Mouse (Mus musculus) hindbrain, embryonic 13.5 days (tissue): ENCODE measurements around the gene Lrrc4b. TPM values are rescaled to one million over a fixed set of nuclear protein-coding genes. Genes with fewer than 3 reads are reported as not detected.

Source experiments
- ATAC-seq: fragments of 200-750 bp; cut with Nextera tagmentation; 2 replicates; pipeline ENCODE4 v1.8.0; 2017; ENCODE audit warnings: moderate TSS enrichment; ENCODE audit not compliant: low FRiP score
- H3K27ac ChIP-seq: fragments of 300-500 bp; sonication (generic); 2 replicates; pipeline ENCODE4 v1.5.1; 2015; ENCODE audit warnings: inconsistent platforms, mild to moderate bottlenecking, moderate library complexity
- H3K27me3 ChIP-seq: fragments of 300-500 bp; sonication (generic); 2 replicates; pipeline ENCODE4 v1.6.1; 2015; ENCODE audit warnings: mild to moderate bottlenecking, inconsistent platforms
- H3K36me3 ChIP-seq: fragments of 300-500 bp; sonication (generic); 2 replicates; pipeline ENCODE4 v1.6.1; 2015; ENCODE audit warnings: mild to moderate bottlenecking, inconsistent platforms
- H3K4me1 ChIP-seq: fragments of 300-500 bp; sonication (generic); replicated peaks from 2 replicates; pipeline ENCODE4 v1.6.1; 2015; ENCODE audit warnings: inconsistent platforms
- H3K4me2 ChIP-seq: fragments of 300-500 bp; sonication (generic); 2 replicates; pipeline ENCODE4 v1.6.1; 2015; ENCODE audit warnings: inconsistent platforms, mild to moderate bottlenecking, moderate library complexity
- H3K4me3 ChIP-seq: fragments of 300-500 bp; sonication (generic); 2 replicates; pipeline ENCODE4 v1.5.1; 2015; ENCODE audit warnings: mild to moderate bottlenecking, inconsistent platforms
- H3K9ac ChIP-seq: fragments of 300-500 bp; sonication (generic); 2 replicates; pipeline ENCODE4 v1.6.1; 2015; ENCODE audit warnings: mild to moderate bottlenecking, inconsistent platforms
- H3K9me3 ChIP-seq: fragments of 300-500 bp; sonication (generic); 2 replicates; pipeline ENCODE4 v1.6.1; 2016; ENCODE audit warnings: inconsistent platforms
- WGBS: fragments of 180-500 bp; shearing (Covaris S2); methylation state at CpG from one replicate; pipeline ENCODE4 v1.1.7; 2015; 5-methylcytosine and 5-hydroxymethylcytosine counted together
- polyA plus RNA-seq: library from polyadenylated mRNA; unstranded; fragments of >200 nt; fragmentation: Nextera tagmentation; extraction: Ambion mirVana; gene quantifications from 2 replicates; pipeline ENCODE4 v1.2.1, GENCODE M21; 2015

Gene Lrrc4b
- polyA plus RNA-seq, 1 experiment from 2014 or later, result 15.6 TPM

DNA sequence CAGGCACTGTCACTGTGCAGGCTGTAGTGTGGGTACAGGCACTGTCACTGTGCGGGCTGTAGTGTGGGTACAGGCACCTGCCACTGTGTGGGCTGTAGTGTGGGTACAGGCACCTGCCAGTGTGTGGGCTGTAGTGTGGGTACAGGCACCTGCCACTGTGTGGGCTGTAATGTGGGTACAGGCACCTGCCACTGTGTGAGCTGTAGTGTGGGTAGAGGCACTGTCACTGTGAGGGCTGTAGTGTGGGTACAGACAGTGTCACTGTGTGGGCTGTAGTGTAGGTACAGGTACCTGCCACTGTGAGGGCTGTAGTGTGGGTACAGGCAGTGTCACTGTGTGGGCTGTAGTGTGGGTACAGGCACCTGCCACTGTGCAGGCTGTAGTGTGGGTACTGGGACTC is 55.3 kb downstream of the Lrrc4b start:
- ATAC-seq, result no peak
- Histone ChIP-seq H3K27me3 (peaks cover 37% of the 10 kb centered on the region), H3K4me3 (no peak overlapping the region), H3K27ac (no peak overlapping the region), H3K9me3 (no peaks in the 10 kb centered on the region), H3K9ac (no peak overlapping the region), H3K4me2 (no peak overlapping the region), H3K36me3 (peaks cover 15% of the 10 kb centered on the region), H3K4me1 (peaks cover 13% of the 10 kb centered on the region)
- 96% methylated on average over 1 of the region's 1 CpGs for WGBS

DNA sequence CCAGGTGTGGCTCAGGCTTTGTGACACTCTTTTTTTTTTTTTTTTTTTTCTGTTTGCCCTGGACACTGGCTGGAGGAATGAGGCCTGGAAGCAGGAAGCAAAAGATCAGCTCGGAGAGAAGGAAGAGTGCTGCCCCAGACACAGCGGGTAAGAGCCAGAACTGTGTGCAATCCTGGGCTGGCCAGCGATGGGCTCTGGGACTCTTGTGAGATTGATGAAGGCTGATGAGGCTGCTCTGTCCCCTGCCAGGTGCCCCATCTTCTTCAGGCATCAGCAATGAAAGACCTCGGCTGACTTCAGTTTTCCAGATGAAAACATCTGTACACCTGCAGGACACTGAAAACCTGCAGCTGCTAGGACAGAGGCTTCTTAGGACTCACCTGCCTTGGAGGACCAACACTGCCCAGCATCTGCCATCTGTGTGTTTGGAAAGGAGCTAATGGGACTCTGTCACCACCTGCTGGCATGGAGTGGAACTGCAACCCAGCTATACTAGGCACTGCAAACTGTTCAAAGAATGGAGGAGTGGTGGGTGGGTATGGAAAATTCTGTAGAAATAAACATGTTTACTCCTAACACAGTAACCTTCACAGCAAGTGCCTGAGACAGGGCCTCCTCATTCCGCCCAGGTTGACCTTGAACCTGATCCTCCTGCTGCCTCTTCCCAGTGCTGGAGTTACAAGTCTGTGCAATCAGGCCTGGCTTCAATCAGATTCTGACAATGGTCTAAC is 56.2 kb downstream of the Lrrc4b start:
- Histone ChIP-seq H3K36me3 (peaks cover 22% of the 10 kb centered on the region), H3K27ac (0 out of 2 replicates have a peak overlapping the region, but pooled peaks have one; percentile 12), H3K4me3 (no peak overlapping the region), H3K9me3 (no peaks in the 10 kb centered on the region), H3K4me2 (no peak overlapping the region), H3K4me1 (peaks cover 13% of the 10 kb centered on the region), H3K27me3 (peaks cover 28% of the 10 kb centered on the region), H3K9ac (no peak overlapping the region)
- ATAC-seq, result peak; percentile 77
- 36% methylated on average over 5 of the region's 5 CpGs for WGBS

DNA sequence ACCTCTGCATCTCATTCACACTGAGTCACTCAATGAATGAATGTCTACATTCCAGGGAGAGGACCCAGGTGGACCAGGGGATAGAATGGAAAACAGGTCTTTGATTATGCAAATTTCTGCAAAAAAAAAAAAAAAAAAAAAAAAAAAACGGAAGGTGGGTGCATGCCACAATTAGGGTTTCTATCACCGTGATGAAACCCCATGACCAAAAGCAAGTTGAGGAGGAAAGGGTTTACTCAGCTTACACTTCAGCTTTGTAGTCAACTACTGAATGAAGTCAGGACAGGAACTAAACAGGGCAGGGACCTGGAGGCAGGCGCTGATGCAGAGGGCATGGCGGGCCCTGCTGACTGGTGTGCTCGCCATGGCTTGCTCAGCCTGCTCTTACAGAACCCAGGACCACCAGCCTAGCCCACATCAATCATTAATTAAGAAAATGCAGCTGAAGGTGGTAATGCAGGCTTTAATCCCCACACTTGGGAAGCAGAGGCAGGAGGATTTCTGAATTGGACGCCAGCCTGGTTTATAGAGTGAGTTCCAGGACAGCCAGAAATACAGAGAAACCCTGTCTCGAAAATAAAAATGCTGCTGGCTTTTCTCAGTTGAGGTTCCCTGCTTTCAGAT is 56.9 kb downstream of the Lrrc4b start:
- no peak overlapping the region for H3K27ac ChIP-seq
- no peaks in the 10 kb centered on the region for H3K9me3 ChIP-seq
- peaks cover 29% of the 10 kb centered on the region for H3K36me3 ChIP-seq
- ATAC-seq, result no peak; the same call in 1 of the 2 replicates
- no peak overlapping the region for H3K4me2 ChIP-seq
- H3K4me3 ChIP-seq, result no peak overlapping the region
- 85% methylated on average over 7 of the region's 7 CpGs for WGBS
- H3K9ac ChIP-seq, result no peak overlapping the region
- H3K4me1 ChIP-seq, result peaks cover 15% of the 10 kb centered on the region
- H3K27me3 ChIP-seq, result peaks cover 22% of the 10 kb centered on the region

DNA sequence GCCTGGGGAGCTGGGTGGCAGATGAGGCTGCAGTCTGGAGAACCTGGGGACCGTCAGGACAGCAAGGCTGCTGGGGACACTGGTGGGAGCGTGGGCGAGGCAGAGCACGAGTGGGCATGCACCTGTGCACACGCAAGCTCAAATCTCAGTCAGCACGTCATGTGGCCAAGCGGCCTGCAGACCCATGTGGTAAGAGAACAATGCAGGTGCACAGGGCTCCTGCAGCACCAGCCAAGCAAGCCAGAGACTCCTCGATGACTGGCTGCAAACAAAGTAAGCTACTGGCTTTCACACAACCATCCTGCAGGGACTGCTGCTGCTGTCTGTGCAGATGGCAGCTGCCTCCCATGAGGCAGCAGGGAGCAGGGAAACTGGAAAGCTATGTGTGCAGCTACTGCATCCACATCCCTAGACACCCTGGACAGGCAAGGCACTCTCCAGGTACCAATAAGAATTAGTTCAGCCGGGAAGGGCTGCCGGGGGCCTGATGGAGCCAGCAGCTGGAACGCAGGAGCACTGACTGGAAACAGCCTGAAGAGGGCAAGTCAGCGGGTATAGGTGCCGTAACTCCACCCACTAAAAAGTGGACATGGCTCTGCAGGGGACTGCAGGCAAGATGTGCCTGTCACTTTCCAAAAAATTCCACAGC is 58.2 kb downstream of the Lrrc4b start:
- Histone ChIP-seq H3K4me3 (no peak overlapping the region), H3K27ac (peak overlapping the region; percentile 60), H3K4me2 (no peak overlapping the region), H3K36me3 (peaks cover 43% of the 10 kb centered on the region), H3K4me1 (peaks cover 23% of the 10 kb centered on the region), H3K9me3 (no peaks in the 10 kb centered on the region), H3K27me3 (peaks cover 11% of the 10 kb centered on the region), H3K9ac (peak overlapping the region; percentile 61)
- 64% methylated on average over 13 of the region's 13 CpGs for WGBS
- ATAC-seq, result no peak

DNA sequence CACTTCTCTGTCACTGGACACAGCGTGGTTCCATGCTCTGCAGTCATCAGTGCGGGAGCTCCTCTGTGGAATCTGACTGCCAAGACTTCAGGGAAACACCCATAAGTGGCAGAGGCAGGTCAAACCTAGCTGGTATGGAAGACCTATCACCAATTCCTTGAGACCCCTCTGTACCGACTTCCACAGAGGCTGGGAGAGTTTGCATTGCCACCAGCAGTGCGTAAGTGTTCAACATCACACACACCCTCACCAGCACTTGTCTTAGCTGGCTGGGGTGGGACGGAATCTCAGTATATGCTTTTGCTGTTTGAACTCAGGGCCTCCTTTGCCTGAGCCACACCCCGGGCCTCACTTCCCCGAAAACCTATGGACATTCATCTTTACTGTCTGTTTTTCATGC is 59.1 kb downstream of the Lrrc4b start:
- no peak overlapping the region for H3K4me3 ChIP-seq
- H3K27me3 ChIP-seq, result 0 out of 2 replicates have a peak, but pooled peaks cover 2% of the 10 kb centered on the region
- no peak overlapping the region for H3K4me2 ChIP-seq
- WGBS, result 89% methylated on average over 7 of the region's 7 CpGs
- H3K9ac ChIP-seq, result no peak overlapping the region
- H3K9me3 ChIP-seq, result no peaks in the 10 kb centered on the region
- H3K4me1 ChIP-seq, result peaks cover 23% of the 10 kb centered on the region
- peaks cover 51% of the 10 kb centered on the region for H3K36me3 ChIP-seq
- H3K27ac ChIP-seq, result no peak overlapping the region; the same call in 1 of the 2 replicates
- ATAC-seq, result no peak

DNA sequence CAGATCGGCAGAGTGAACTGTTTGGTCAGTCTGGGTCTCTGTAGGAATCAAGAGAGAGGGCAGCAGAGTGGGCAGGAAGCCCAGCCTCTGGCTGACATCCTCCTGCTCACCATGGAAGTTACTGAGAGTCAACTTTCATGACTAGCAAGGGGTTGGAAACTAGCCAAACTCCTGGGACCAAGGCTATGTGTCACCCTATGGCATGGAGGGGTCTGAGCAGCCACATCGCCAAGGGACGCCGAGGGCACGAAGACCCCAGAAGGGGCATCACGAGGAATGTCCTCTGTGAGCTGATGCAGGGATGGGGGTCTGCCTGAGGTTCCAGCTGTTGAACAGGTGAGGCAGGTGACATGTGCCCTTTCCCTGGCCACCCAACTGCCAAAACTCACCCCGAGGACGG is 59.7 kb downstream of the Lrrc4b start:
- no peak overlapping the region for H3K4me3 ChIP-seq
- H3K36me3 ChIP-seq, result peaks cover 57% of the 10 kb centered on the region
- H3K9ac ChIP-seq, result no peak overlapping the region; the same call in 1 of the 2 replicates
- WGBS, result 94% methylated on average over 8 of the region's 8 CpGs
- ATAC-seq, result no peak
- H3K9me3 ChIP-seq, result no peaks in the 10 kb centered on the region
- H3K27ac ChIP-seq, result no peak overlapping the region
- H3K4me2 ChIP-seq, result no peak overlapping the region
- H3K27me3 ChIP-seq, result no peaks in the 10 kb centered on the region
- H3K4me1 ChIP-seq, result peaks cover 27% of the 10 kb centered on the region

DNA sequence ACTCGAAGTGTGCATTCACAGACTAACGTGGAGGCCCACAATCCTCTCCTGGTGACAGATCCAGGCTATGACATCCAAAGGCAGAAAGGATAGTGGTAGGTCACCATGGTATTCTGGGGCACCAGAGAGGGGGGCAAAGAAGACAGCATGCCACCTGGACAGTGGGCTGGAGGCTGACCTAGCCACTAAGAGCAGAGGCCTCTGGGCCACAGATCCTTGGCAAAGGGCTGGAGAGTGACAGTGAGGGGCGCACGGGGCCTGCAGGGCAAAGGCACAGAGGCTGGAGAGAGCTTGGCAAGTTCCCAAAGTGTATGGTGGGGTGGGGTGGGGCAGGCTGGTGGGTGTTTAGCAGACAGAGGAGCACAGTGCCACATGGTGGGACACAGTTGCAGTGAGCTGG is 61.5 kb downstream of the Lrrc4b start:
- Histone ChIP-seq H3K4me1 (peaks cover 37% of the 10 kb centered on the region), H3K36me3 (peaks cover 65% of the 10 kb centered on the region), H3K27ac (no peak overlapping the region), H3K9ac (0 out of 2 replicates have a peak overlapping the region, but pooled peaks have one; percentile 13), H3K4me2 (no peak overlapping the region), H3K27me3 (no peaks in the 10 kb centered on the region), H3K9me3 (no peaks in the 10 kb centered on the region), H3K4me3 (no peak overlapping the region)
- 88% methylated on average over 4 of the region's 4 CpGs for WGBS
- no peak for ATAC-seq

DNA sequence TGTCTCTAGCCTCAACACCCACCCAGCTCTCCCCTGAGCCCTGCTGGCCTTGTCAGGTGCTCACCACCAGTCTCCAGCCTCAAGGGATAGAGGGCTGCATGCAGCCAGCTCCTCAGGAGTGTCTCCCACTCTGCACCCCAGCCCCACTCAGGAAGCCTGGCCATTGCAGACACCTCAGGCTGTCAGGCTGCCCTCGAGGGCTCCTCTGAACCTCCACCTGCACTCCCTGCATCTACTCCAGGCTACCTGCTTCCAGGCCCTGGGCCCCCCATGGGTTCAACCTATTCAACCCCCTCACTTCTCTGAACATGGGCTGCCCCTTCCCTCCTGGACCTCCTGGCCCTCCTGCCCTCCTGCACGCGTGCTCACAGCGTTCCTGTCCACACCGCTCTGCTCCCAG is 62.6 kb downstream of the Lrrc4b start:
- H3K4me2 ChIP-seq, result no peak overlapping the region
- H3K27ac ChIP-seq, result no peak overlapping the region
- H3K9me3 ChIP-seq, result no peaks in the 10 kb centered on the region
- H3K4me1 ChIP-seq, result peaks cover 43% of the 10 kb centered on the region
- no peaks in the 10 kb centered on the region for H3K27me3 ChIP-seq
- peak overlapping the region; percentile 13; the same call in 1 of the 2 replicates for H3K9ac ChIP-seq
- H3K36me3 ChIP-seq, result peaks cover 65% of the 10 kb centered on the region
- WGBS, result 94% methylated on average over 5 of the region's 5 CpGs
- no peak for ATAC-seq
- H3K4me3 ChIP-seq, result no peak overlapping the region

DNA sequence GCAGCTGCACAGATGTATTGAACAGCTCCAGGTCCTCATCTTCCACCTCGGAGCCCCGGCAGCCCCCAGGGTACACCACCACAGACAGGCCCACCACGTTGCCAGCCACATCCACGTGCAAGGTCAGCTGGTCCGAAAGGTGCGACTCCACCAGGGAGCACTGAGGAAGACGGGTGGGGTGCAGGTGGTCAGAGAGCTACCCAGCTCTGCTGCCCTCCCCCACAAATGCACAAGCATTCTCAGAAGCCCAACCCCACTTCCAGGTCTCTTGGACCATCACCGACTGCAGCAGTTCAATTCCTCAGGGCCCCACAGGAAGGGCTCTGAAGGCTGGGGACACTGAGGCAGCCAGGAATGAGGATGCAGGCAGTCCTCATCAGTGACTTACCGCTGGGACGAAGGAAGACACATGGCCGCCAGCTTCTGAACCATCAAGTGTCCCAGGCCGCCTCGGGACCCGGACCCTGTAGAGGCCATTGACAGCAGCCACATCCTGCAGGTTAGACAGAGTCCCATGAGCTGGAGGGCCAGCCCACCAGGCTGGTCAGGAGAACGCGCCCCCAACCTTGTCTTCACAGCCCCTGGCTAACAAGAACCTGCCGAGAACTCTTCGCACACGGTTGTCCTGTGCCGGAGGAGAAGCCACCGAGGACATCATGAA is 63.5 kb downstream of the Lrrc4b start:
- Histone ChIP-seq H3K4me1 (peaks cover 39% of the 10 kb centered on the region), H3K36me3 (peaks cover 65% of the 10 kb centered on the region), H3K4me2 (no peak overlapping the region), H3K27ac (no peak overlapping the region), H3K9me3 (no peaks in the 10 kb centered on the region), H3K9ac (no peak overlapping the region; the same call in 1 of the 2 replicates), H3K4me3 (no peak overlapping the region), H3K27me3 (no peaks in the 10 kb centered on the region)
- 94% methylated on average over 21 of the region's 21 CpGs for WGBS
- no peak for ATAC-seq

DNA sequence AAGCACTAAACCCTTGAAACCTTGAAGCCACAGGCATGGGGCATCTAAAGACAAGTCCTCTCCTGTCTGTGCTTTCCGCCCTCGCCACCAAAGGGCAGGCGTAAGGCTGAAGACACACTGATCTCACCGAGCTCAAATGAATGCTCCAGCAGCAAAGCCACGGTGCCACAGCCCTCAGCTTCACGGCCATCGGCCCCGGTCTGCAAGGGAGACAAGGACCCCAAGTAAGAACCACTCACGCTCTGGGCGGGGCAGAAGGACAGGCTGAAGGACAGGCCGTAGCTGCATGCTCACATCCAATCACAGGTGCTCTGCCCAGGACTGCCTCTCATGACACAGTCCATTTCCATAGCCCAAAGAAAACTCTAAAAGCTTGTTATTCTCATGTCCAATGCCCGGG is 65.9 kb downstream of the Lrrc4b start:
- 95% methylated on average over 12 of the region's 12 CpGs for WGBS
- H3K27me3 ChIP-seq, result 0 out of 2 replicates have a peak, but pooled peaks cover 3% of the 10 kb centered on the region
- H3K9me3 ChIP-seq, result no peaks in the 10 kb centered on the region
- no peak for ATAC-seq
- H3K4me1 ChIP-seq, result peaks cover 42% of the 10 kb centered on the region
- H3K36me3 ChIP-seq, result peaks cover 46% of the 10 kb centered on the region
- no peak overlapping the region for H3K27ac ChIP-seq
- peak overlapping the region; percentile 85 for H3K4me2 ChIP-seq
- H3K4me3 ChIP-seq, result 0 out of 2 replicates have a peak overlapping the region, but pooled peaks have one; percentile 5
- peak overlapping the region; percentile 93; the same call in 1 of the 2 replicates for H3K9ac ChIP-seq

DNA sequence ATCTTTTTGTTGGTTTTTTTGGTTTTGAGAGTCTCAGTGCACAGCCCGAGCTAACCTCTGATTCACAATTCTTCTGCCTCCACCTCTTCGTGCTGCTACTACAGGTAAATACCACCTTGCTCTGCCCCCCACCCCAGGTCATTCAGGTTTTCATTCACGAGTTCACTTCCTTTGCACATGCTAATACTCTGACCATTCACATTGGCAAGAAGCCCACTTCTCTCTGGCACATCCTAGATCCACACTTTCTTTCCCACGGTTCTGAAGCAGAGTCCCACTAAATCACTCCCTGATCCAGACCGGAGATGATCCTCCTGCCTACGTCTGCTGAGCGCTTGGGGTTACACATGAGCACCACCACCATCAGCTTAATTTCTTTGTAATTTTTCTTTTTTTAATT is 66.3 kb downstream of the Lrrc4b start:
- H3K9ac ChIP-seq, result peak overlapping the region; percentile 93
- 89% methylated on average over 7 of the region's 7 CpGs for WGBS
- H3K27ac ChIP-seq, result no peak overlapping the region
- 0 out of 2 replicates have a peak, but pooled peaks cover 7% of the 10 kb centered on the region for H3K27me3 ChIP-seq
- no peak for ATAC-seq
- H3K9me3 ChIP-seq, result no peaks in the 10 kb centered on the region
- peak overlapping the region; percentile 76 for H3K4me3 ChIP-seq
- peaks cover 42% of the 10 kb centered on the region for H3K36me3 ChIP-seq
- peaks cover 42% of the 10 kb centered on the region for H3K4me1 ChIP-seq
- peak overlapping the region; percentile 85 for H3K4me2 ChIP-seq
